Mouse (Mus musculus): ENCODE results near the gene Msi1.

GRCm38 (mm10) chr5:115493441-115493840, 64.0 kb downstream of the Msi1 start:
- no peak for TF ChIP-seq CTCF (IDR thresholded peaks at IDR 0.05; ENCODE audit: borderline replicate concordance, insufficient read depth, low read length)
- no peak for TF ChIP-seq POLR2A (IDR thresholded peaks at IDR 0.05; ENCODE audit: low read depth, low read length)

Measured in embryonic fibroblast, embryonic 13.5 days (primary cell).